Mouse (Mus musculus): ENCODE results near the gene Notch1. TPM values are rescaled to one million over a fixed set of nuclear protein-coding genes. Genes with fewer than 3 reads are reported as not detected.

Gene Notch1
- polyA plus RNA-seq, 1 experiment from 2014 or later = 7.6 TPM

DNA sequence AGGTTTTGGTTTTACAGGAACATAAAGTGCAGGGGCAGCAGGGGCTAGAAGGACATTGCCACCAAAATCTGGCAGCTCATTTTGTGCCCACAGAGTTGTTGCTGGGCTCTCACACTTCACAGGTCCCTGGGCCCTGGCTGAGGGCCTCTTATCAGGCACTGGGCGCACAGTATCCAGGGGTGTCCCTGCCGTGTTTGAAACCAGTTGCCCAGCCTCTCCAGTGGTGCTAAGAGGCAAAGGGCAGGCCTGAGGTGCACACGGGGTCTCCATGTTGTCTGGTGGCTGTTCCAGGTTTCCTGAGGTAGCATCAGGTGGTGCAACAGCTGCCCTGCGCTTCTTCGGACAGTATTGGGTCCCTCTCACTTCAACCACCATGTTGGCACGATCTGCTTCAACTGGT lies 76.8 kb downstream of the Notch1 start:
- TF ChIP-seq CTCF (IDR thresholded peaks at IDR 0.05) = no peak
- ChIA-PET POLR2A (no interaction called here), CTCF (no interaction called here)
- no peak for DNase-seq (ENCODE audit: low read depth, low spot score)
- ATAC-seq = no peak
- in situ Hi-C loops (cut with MboI; ENCODE audit: low pct_unique_long_range_greater_than_20kb) = loop anchor here (25.0 kb wide), 1 partner anchor 473 kb away; the partner anchor contains the start of genes Med22, Rpl7a, Surf1 and Surf2
- H3K27me3 ChIP-seq = no peaks in the 10 kb centered on the region

DNA sequence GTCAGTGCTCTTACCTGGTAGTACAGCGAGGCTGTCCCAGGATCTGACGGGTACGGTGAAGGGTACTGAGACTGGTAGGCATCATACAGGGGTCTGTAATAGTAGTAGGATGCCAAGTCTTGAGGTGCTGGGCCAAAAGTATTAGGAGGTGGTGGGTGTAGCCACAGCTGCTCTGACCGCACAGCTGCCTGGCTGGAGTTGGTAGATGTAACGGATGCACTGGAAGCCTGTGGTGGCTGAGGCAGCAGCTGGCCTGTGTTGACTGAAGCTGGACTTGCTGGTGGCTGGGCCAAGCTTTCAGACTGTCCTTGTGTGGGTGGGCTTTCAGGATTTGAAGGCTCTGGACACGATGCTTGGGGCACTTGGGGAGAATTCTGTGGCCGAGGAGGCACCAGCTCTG lies 78.1 kb downstream of the Notch1 start:
- DNase-seq (ENCODE audit: low read depth, low spot score) (no peak), ATAC-seq (no peak)
- ChIA-PET POLR2A (no interaction called here), CTCF (interaction anchor here (1.1 to 1.3 kb wide), 2 partner anchors 21 to 29 kb away, joined by 3 read pairs; no protein-coding TSS in a partner anchor)
- in situ Hi-C loops (cut with MboI; ENCODE audit: low pct_unique_long_range_greater_than_20kb) = loop anchor here (25.0 kb wide), 1 partner anchor 474 kb away; the partner anchor contains the start of genes Med22, Rpl7a, Surf1 and Surf2
- H3K27me3 ChIP-seq = no peaks in the 10 kb centered on the region
- no peak for TF ChIP-seq CTCF (IDR thresholded peaks at IDR 0.05)

DNA sequence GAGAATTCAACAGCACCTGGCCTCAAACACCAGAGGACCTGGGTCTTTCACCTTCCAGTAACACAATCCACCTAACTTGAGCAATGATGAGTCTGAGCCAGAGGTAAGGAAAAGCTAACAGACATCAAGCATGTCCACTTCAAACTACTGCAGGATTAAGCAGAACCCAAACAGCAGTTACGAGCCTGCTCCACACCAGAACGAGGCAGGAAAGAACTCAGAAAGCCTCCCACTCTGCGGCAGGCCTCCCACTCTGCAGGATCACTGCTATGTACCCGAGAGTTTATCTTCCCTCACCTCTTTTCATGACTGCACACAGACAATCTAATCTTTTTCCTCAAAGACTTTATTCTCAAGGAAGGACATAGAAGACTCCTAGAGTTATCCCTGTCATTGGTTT lies 79.2 kb downstream of the Notch1 start:
- ATAC-seq = no peak
- ChIA-PET CTCF (interaction anchor here (3.0 kb wide), 1 partner anchor 28 kb away, joined by 10 read pairs; the partner anchor contains the start of gene Inpp5e), POLR2A (no interaction called here)
- no peak for TF ChIP-seq CTCF (IDR thresholded peaks at IDR 0.05)
- H3K27me3 ChIP-seq = no peaks in the 10 kb centered on the region
- in situ Hi-C loops (cut with MboI; ENCODE audit: low pct_unique_long_range_greater_than_20kb) = loop anchor here (25.0 kb wide), 1 partner anchor 475 kb away; the partner anchor contains the start of genes Med22, Rpl7a, Surf1 and Surf2
- no peak for DNase-seq (ENCODE audit: low read depth, low spot score)

DNA sequence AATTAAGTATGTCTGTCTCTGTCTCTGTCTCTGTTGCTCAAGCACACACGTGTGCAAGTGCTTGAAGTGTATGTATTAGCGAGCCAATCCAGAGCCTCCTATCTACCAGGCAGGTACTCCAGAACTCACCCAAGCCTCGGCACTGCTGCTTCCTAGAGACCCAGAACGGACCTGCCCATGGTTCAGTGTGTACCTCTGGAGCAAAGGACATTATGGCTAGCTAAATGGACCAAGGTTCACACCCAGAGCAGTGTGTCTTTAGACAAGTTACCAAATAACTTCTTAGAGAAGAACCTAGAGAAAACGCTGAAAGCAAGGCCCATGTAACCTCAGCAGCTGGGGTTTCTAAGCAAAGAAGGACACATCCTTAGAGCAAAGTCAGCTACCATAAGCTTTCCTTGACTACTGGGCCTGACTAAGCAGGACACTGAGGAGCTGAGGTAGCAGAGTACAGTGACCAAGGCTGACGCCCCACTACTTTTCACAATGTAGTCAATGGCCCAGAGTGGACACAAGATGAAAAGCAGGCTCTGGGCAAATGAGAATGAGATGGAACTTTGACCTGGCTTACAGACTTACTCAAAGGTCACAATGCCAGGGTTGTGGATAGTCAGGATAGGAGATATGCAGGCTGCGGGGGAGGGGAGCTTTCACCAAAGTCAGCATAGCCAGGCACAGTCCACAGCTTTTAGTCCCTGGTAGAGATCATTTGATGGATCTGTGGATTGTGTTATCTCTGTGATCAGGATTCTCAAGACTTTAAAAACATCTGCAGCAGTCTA lies 81.5 kb downstream of the Notch1 start:
- no peaks in the 10 kb centered on the region for H3K27me3 ChIP-seq
- ChIA-PET CTCF (interaction anchor here (1.3 to 3.0 kb wide), 3 partner anchors 8 to 26 kb away, joined by 3 to 10 read pairs (median 3); partner anchors contain the start of gene Inpp5e), POLR2A (no interaction called here)
- in situ Hi-C loops (cut with MboI; ENCODE audit: low pct_unique_long_range_greater_than_20kb) = loop anchor here (25.0 kb wide), 1 partner anchor 477 kb away; the partner anchor contains the start of genes Med22, Rpl7a, Surf1 and Surf2
- ATAC-seq = no peak
- TF ChIP-seq CTCF (IDR thresholded peaks at IDR 0.05) = no peak
- DNase-seq (ENCODE audit: low read depth, low spot score) = no peak

DNA sequence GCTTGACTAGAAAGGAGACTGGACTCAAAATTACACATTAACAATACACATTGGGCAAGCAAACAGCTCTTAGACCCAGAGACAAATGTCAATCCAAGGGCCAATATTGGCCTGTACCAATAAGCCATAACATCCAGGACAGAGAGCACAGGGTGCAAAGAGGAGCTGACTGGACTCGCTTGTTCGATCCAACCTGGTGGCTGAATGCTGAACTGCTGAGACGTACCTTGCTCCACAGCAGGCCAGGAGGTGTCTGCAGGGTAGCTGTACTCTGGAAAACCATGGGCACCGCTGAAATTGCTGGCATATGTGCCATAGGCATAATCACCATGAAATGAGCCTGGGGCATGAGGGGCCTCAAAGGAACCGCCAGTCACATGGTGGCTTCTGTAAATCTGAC lies 86.6 kb downstream of the Notch1 start:
- no peaks in the 10 kb centered on the region for H3K27me3 ChIP-seq
- ChIA-PET CTCF (no interaction called here), POLR2A (interaction anchor here (1.4 kb wide), 1 partner anchor 13 kb away, joined by 3 read pairs; no protein-coding TSS in a partner anchor)
- ATAC-seq = no peak
- in situ Hi-C loops (cut with MboI; ENCODE audit: low pct_unique_long_range_greater_than_20kb) = loop anchor here (25.0 kb wide), 1 partner anchor 482 kb away; the partner anchor contains the start of genes Med22, Rpl7a, Surf1 and Surf2
- TF ChIP-seq CTCF (IDR thresholded peaks at IDR 0.05) = no peak
- DNase-seq (ENCODE audit: low read depth, low spot score) = no peak

DNA sequence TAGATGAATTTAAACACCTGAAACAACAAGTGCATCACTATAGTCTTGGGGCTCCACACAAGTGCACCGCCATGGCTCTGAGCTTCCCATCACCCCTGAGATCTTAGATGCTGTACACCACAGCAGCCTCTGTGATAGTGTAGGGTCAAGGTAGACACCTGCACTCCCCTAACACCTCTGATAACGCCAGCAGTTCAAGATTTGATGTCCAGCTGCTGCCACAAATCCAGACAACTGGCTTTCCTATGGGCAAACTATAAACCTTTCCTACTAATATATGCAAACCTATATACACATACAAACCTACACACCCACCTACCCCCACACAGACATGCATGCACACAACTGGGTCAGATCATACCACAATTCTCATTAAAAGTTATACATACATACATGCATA lies 91.9 kb downstream of the Notch1 start:
- in situ Hi-C loops (cut with MboI; ENCODE audit: low pct_unique_long_range_greater_than_20kb) = no loop called here
- no peak for DNase-seq (ENCODE audit: low read depth, low spot score)
- ATAC-seq = no peak
- no peak for TF ChIP-seq CTCF (IDR thresholded peaks at IDR 0.05)
- no peaks in the 10 kb centered on the region for H3K27me3 ChIP-seq
- ChIA-PET POLR2A (no interaction called here), CTCF (interaction anchor here (1.5 kb wide), 1 partner anchor 15 kb away, joined by 3 read pairs; the partner anchor contains the start of gene Inpp5e)

DNA sequence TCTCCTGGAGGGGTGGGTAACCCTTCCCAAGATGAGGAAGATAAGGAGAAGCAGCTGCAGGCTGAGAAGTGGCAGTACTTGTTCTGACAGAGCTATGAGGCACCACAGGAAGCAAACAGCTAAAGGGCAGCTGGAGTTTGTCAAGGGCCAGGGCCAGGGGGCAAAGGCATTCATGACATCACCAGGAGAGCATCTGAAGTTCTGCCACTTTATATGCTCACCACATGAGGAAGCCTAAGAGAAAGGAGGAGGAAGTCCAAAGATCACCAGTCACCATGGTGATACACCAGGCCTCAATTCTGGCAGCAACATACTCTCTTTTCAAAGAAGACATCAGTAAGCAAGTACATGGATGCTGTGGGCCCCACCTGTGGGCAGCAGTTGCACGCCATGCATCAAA lies 93.4 kb downstream of the Notch1 start:
- ChIA-PET POLR2A (interaction anchor here (1.2 kb wide), 1 partner anchor 9 kb away, joined by 3 read pairs; no protein-coding TSS in a partner anchor), CTCF (interaction anchor here (1.2 kb wide), 1 partner anchor 12 kb away, joined by 3 read pairs; no protein-coding TSS in a partner anchor)
- no peak for ATAC-seq
- H3K27me3 ChIP-seq = no peaks in the 10 kb centered on the region
- no peak for TF ChIP-seq CTCF (IDR thresholded peaks at IDR 0.05)
- DNase-seq (ENCODE audit: low read depth, low spot score) = no peak
- in situ Hi-C loops (cut with MboI; ENCODE audit: low pct_unique_long_range_greater_than_20kb) = no loop called here

DNA sequence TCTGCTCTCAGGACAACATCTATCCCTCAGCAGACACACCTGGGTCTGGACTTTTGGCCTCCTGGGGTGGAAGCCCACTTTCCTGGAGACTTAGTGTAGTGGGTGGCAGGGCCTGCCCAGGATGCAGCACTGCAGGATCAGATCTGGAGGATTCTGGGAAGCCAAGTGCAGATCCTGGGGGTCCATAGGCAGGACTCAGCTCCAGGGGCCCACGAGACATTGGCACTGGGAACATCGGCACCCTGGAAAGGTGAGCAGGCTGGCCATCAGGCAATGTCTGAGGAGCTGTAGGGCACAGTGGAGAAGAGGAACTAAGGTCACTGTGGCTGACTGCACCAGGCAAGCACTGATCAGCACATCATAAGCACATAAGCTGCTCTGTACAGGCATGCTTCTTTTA lies 94.5 kb downstream of the Notch1 start:
- in situ Hi-C loops (cut with MboI; ENCODE audit: low pct_unique_long_range_greater_than_20kb) = no loop called here
- ChIA-PET CTCF (no interaction called here), POLR2A (interaction anchor here (0.6 to 1.2 kb wide), 2 partner anchors 8 to 10 kb away, joined by 3 read pairs; no protein-coding TSS in a partner anchor)
- no peaks in the 10 kb centered on the region for H3K27me3 ChIP-seq
- no peak for TF ChIP-seq CTCF (IDR thresholded peaks at IDR 0.05)
- DNase-seq (ENCODE audit: low read depth, low spot score) (no peak), ATAC-seq (no peak)

DNA sequence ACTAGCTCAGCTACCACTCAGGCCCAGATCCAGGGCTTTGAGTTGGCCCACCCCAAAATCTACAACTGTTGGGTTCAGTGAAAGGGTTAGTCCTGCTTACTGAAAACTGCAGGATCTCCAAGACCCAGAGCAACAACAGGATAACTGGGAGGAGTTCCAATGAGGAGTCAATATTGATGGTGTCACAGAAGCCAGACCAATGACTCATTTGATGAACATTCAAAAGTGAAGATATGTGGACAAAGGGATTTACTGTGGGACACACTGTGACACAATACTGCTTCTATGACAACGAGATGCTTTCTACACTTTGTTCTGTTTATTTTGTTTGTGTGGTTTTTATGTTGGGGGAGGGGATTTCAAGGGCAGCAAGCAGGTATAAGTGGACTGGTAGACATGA lies 98.3 kb downstream of the Notch1 start:
- in situ Hi-C loops (cut with MboI; ENCODE audit: low pct_unique_long_range_greater_than_20kb) = no loop called here
- TF ChIP-seq CTCF (IDR thresholded peaks at IDR 0.05) = no peak
- ChIA-PET CTCF (interaction anchor here (1.1 to 3.1 kb wide), 2 partner anchors 9 to 20 kb away, joined by 3 to 15 read pairs; partner anchors contain the start of gene Inpp5e), POLR2A (interaction anchor here (0.8 kb wide), 1 partner anchor 8 kb away, joined by 4 read pairs; no protein-coding TSS in a partner anchor)
- ATAC-seq (no peak), DNase-seq (ENCODE audit: low read depth, low spot score) (no peak)
- no peaks in the 10 kb centered on the region for H3K27me3 ChIP-seq

DNA sequence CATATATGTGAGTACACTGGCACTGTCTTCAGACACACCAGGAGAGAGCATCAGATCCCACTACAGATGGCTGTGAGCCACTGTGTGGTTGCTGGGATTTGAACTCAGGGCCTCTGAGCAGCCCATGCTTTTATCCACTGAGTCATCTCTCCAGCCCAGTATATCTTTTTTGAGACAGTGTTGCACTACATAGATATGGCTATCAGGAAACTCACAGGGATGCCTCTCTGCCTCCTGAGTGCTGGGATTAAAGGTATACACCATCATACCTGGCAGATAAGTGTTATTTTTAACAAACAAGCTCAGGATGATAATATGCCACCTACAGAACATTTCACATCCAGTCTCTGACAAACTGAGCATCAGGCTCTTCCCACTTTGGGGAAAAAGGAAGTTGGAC lies 99.4 kb downstream of the Notch1 start:
- ChIA-PET POLR2A (no interaction called here), CTCF (interaction anchor here (1.1 to 3.1 kb wide), 2 partner anchors 8 to 21 kb away, joined by 3 to 15 read pairs; partner anchors contain the start of gene Inpp5e)
- H3K27me3 ChIP-seq = no peaks in the 10 kb centered on the region
- no peak for TF ChIP-seq CTCF (IDR thresholded peaks at IDR 0.05)
- DNase-seq (ENCODE audit: low read depth, low spot score) = no peak
- no peak for ATAC-seq
- in situ Hi-C loops (cut with MboI; ENCODE audit: low pct_unique_long_range_greater_than_20kb) = no loop called here
